Mouse (Mus musculus): ENCODE data around the gene Vmn1r5. TPM values are rescaled to one million over a fixed set of nuclear protein-coding genes. Genes with fewer than 3 reads are reported as not detected.
"Not testable (repeated sequence)": the region's sequence is repeated elsewhere in the genome, so short reads cannot be mapped to it uniquely, and the experiment has no call there.

Vmn1r5 gene
- not detected in 2 replicates for polyA plus RNA-seq (2012; ENCODE audit: insufficient read depth, insufficient read length, low replicate concordance, missing spikeins)

DNA sequence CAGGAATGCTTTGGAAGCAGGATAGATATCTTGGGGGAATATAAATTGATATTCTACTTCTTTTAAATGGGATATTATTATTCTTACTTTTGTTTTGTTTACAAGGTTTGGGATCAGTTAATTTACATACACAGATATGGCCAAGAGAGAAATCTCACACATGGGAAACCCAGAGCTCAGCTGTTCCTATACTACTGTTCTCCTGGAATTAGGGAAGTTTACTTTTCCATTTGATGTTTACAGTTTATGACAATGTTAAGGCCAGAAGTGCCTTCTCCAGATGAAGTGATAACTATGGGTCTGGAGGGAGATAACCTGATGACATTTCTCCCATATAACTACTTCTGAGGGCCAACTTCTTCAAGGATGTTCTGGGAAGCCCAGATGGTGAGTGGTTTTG is at the start of gene Vmn1r5:
Vmn1r5 (plus strand) TSS at position 301 of the 400 bp plus-strand sequence.
- no peaks in the 10 kb centered on the region for H3K4me1 ChIP-seq (ENCODE audit: control insufficient read depth, insufficient read depth, low read length)
- H3K4me3 ChIP-seq (ENCODE audit: insufficient read depth, low read depth, low read length): no peak within 1 kb of the TSS
- TF ChIP-seq CTCF (IDR thresholded peaks at IDR 0.05; ENCODE audit: insufficient read depth, low read depth, low read length): no peak
- no peak for TF ChIP-seq POLR2A (IDR thresholded peaks at IDR 0.05; ENCODE audit: insufficient read depth, low read depth, low read length)
- H3K27ac ChIP-seq (ENCODE audit: insufficient read depth, low read depth, low read length): no peak within 1 kb of the TSS

DNA sequence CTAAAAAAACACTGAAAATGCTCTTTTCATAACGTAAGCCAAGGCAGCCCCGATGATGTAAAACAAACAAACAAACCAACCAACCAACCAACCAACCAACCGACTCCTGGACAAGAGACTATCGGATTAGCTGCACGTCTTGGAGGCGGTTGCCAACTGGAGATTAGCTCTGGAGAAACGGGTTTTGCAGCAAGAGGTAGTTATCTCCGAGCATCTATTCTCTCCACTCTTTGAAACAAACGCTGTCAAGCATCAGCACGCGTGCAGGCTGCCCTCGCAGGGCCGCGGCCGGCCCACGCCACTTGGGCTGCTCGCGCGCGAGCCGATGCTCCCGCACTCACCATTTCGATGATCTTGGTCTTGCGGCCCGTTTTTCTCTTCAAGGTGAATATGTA is 46.7 kb upstream of the Vmn1r5 start:
- under 1% methylated on average over 25 of the region's 25 CpGs for WGBS
- Histone ChIP-seq H3K4me1 (ENCODE audit: control insufficient read depth, insufficient read depth, low read length) (no peaks in the 10 kb centered on the region), H3K27ac (ENCODE audit: insufficient read depth, low read depth, low read length) (peak overlapping the region; percentile 43), H3K4me3 (ENCODE audit: insufficient read depth, low read depth, low read length) (peak overlapping the region; percentile 62)
- no peak for TF ChIP-seq CTCF (IDR thresholded peaks at IDR 0.05; ENCODE audit: insufficient read depth, low read depth, low read length)
- TF ChIP-seq POLR2A (IDR thresholded peaks at IDR 0.05; ENCODE audit: insufficient read depth, low read depth, low read length): no peak

DNA sequence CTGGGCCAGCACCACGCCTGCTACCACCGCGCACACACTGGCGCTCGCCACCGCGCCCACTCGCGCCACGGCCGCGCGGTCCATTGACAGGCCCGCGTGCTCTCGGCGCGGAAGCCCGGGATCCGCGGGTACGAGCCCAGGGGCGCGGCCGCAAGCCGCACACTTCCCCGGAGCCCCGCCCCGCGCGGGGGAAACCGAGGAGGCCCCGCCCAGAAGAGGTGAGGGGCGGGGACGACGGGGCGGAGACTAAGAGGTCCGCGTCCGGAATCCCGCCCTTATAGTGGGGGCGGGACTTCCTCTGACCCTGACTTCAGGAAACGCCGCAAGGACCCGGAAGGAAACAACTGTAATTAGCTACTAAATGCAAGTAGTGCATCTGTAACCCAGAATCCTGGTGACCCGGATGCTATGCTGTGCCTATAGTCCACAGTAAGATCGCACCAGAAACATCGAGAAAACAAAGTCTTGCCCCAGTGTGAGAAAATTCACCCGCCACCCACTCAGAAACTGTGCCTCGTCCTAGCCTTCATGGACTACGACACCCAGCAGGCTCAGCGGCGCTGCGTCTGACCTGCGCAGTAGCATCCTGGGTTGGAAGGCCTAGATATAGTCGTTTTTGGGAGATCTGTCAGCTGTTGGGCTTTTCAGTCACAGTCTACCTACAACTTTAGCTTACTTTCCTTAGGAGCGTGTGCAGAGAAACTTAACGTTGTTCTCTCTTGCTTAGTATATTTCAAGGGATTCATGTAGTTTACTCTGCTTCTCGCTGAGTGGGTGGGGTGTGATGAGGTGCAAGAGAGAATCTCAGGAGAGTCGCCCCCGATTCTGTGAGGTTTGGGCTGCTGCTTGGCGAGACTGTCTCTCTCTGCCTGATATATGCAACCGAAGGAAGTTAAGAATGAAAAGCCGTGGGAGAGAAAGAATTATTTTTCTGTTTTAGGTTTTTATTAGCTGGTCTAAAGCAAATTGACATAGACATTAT is 46.1 kb upstream of the Vmn1r5 start, which contains the start of the genes Nt5c3 and Vmn1r4:
Nt5c3 (minus strand) TSS at position 207 of the 982 bp plus-strand sequence.
Vmn1r4 (plus strand) TSS at position 290 of the 982 bp plus-strand sequence.
- Histone ChIP-seq H3K4me3 (ENCODE audit: insufficient read depth, low read depth, low read length) (peak within 1 kb of the TSS; percentile 62), H3K4me1 (ENCODE audit: control insufficient read depth, insufficient read depth, low read length) (no peaks in the 10 kb centered on the region), H3K27ac (ENCODE audit: insufficient read depth, low read depth, low read length) (peak within 1 kb of the TSS; percentile 56)
- WGBS: 3% methylated on average over 64 of the region's 64 CpGs
- peak; percentile 73 for TF ChIP-seq POLR2A (IDR thresholded peaks at IDR 0.05; ENCODE audit: insufficient read depth, low read depth, low read length)
- no peak for TF ChIP-seq CTCF (IDR thresholded peaks at IDR 0.05; ENCODE audit: insufficient read depth, low read depth, low read length)

DNA sequence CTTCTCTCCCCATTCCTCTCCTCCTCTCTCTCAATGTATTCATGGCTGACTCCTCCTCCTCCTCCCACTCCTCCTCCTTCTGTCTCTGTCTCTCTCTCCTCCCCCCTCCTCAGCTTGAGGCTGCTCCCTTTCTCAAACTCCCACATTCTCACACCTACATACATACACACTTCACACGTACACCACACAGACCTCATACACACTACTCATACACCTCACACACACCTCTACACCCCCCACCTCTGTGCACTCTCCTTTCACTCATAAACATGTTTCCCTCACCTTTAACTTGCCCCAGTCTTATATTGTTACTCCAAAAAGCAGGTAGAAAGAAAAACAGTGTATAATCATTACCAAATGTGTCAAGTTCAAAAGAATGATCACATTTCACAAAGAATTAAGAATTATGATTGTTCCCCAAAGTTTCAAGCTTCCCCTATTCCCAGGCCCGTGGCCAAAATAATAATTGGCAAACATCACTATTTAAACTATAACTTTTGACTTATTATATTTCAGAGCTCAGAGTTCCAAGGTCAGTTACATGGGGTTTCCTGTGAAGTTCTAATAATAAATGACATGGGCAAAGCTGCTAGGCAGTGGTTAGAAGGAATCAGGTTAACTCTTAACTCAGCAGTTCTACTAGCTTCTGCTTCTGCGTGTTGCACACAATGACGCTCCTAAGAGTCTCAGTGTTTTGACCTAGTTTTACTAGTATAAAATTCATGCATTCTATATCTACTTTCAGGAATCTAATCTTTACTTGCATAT is 38.2 kb upstream of the Vmn1r5 start:
- Histone ChIP-seq H3K4me3 (ENCODE audit: insufficient read depth, low read depth, low read length) (no peak overlapping the region), H3K4me1 (ENCODE audit: control insufficient read depth, insufficient read depth, low read length) (no peaks in the 10 kb centered on the region), H3K27ac (ENCODE audit: insufficient read depth, low read depth, low read length) (no peak overlapping the region)
- TF ChIP-seq CTCF (IDR thresholded peaks at IDR 0.05; ENCODE audit: insufficient read depth, low read depth, low read length): no peak
- no peak for TF ChIP-seq POLR2A (IDR thresholded peaks at IDR 0.05; ENCODE audit: insufficient read depth, low read depth, low read length)
- WGBS: 69% methylated on average over 4 of the region's 4 CpGs

DNA sequence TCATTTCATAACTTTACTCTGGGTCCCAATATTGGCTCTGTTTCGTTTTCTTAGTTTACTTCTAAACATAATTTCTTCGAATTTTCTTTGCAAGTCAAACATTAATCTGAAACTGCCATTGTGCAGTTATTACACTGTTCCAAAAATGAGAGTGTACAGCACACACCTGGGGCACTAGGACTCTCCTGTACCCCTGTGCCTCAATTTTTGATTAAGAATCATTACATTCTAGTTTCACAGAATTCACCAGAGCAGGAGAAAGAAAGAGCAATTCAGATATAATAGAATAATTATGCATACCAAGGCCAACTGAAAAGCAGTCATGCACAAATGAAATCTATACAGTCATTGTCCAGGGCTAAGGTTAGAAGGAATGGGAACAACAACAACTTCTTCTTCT is 37.6 kb upstream of the Vmn1r5 start:
- Histone ChIP-seq H3K4me3 (ENCODE audit: insufficient read depth, low read depth, low read length) (no peak overlapping the region), H3K27ac (ENCODE audit: insufficient read depth, low read depth, low read length) (no peak overlapping the region), H3K4me1 (ENCODE audit: control insufficient read depth, insufficient read depth, low read length) (no peaks in the 10 kb centered on the region)
- TF ChIP-seq POLR2A (IDR thresholded peaks at IDR 0.05; ENCODE audit: insufficient read depth, low read depth, low read length) (no peak), CTCF (IDR thresholded peaks at IDR 0.05; ENCODE audit: insufficient read depth, low read depth, low read length) (no peak)
- 64% methylated on average over 2 of the region's 2 CpGs for WGBS

DNA sequence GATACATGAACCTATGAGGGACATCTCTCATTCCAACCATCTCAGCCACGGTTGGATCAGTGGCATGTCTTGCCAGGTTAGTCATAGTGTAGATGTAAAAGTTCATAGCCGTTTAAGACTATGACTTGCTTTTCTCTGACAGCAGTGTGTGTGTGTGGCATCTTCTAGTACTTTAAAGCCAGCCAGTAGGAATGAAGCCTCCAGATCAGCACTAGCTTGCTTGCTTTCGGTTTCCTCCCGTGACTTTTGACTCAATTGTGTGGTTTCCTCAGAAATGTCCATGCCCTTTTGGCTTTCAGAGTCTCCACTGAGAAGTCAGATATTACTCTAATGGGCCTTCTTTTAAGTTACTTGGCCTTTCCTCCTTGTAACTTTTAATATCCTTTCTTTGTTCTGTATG is 35.7 kb upstream of the Vmn1r5 start:
- TF ChIP-seq CTCF (IDR thresholded peaks at IDR 0.05; ENCODE audit: insufficient read depth, low read depth, low read length) (no peak), POLR2A (IDR thresholded peaks at IDR 0.05; ENCODE audit: insufficient read depth, low read depth, low read length) (no peak)
- no peaks in the 10 kb centered on the region for H3K4me1 ChIP-seq (ENCODE audit: control insufficient read depth, insufficient read depth, low read length)
- H3K27ac ChIP-seq (ENCODE audit: insufficient read depth, low read depth, low read length): no peak overlapping the region
- 89% methylated on average over 4 of the region's 4 CpGs for WGBS
- H3K4me3 ChIP-seq (ENCODE audit: insufficient read depth, low read depth, low read length): no peak overlapping the region

DNA sequence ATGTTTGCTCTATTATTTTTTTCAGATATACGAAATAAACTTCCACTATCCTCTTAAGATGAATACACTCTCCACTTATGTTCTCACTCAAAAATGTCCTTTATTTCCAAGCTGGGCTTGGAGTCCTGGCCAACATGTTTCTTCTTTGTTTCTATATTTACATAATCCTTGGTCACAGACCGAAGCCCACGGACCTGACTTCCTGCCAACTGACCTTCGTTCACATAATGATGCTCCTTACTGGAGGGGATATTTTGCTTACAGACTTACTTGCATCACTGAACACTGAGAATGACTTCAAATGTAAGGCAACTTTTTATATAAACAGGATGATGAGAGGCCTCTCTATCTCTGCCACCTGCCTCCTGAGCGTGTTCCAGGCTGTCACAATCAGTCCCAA is 13.6 kb upstream of the Vmn1r5 start:
- TF ChIP-seq POLR2A (IDR thresholded peaks at IDR 0.05; ENCODE audit: insufficient read depth, low read depth, low read length) (no peak), CTCF (IDR thresholded peaks at IDR 0.05; ENCODE audit: insufficient read depth, low read depth, low read length) (no peak)
- Histone ChIP-seq H3K27ac (ENCODE audit: insufficient read depth, low read depth, low read length) (no peak overlapping the region), H3K4me1 (ENCODE audit: control insufficient read depth, insufficient read depth, low read length) (no peaks in the 10 kb centered on the region), H3K4me3 (ENCODE audit: insufficient read depth, low read depth, low read length) (no peak overlapping the region)
- 44% methylated on average over 5 of the region's 5 CpGs for WGBS

DNA sequence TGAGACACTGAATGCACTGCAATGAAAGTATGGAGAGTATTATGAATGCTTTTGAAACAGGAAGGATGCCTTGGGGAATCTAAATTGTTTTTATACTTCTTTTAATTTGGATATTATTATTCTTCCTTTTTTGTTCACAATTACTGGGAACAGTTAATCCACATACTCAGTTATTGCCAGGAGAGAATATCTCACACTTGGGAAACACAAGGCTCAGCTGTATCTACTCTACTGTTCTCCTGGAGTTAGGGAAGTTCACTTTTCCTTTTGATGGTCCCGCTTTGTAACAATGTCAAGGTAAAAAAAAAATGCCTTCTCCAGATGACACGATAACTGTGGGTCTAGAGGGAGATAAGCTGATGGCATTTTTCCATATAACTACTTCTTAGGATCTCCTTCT is 26.9 kb downstream of the Vmn1r5 start, which contains the start of gene Vmn1r6:
Vmn1r6 (plus strand) TSS at position 301 of the 400 bp plus-strand sequence.
- Histone ChIP-seq H3K27ac (ENCODE audit: insufficient read depth, low read depth, low read length) (no peak within 1 kb of the TSS), H3K4me3 (ENCODE audit: insufficient read depth, low read depth, low read length) (no peak within 1 kb of the TSS), H3K4me1 (ENCODE audit: control insufficient read depth, insufficient read depth, low read length) (no peaks in the 10 kb centered on the region)
- WGBS: 87% methylated on average over 2 of the region's 2 CpGs
- TF ChIP-seq CTCF (IDR thresholded peaks at IDR 0.05; ENCODE audit: insufficient read depth, low read depth, low read length): no peak
- TF ChIP-seq POLR2A (IDR thresholded peaks at IDR 0.05; ENCODE audit: insufficient read depth, low read depth, low read length): no peak

DNA sequence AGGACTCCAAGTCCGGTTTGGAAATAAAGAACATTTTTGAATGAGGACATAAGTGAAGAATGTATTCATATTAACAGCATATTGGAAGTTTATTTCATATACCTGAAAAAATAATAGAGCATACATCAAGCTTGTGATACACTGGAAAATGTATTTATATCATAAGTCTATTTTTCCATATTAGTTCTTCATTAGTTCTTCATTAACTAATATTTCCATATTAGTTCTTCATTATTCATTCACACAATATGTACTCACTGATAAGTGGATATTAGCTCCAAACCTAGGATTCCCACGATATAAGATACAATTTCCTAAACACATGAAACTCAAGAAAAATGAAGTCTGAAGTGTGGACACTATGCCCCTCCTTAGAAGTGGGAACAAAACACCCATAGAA is 55.2 kb downstream of the Vmn1r5 start, which contains the start of gene Vmn1r7:
Vmn1r7 (minus strand) TSS at position 101 of the 400 bp plus-strand sequence.
- H3K4me1 ChIP-seq (ENCODE audit: control insufficient read depth, insufficient read depth, low read length); H3K27ac ChIP-seq (ENCODE audit: insufficient read depth, low read depth, low read length): not testable (repeated sequence)
- 83% methylated on average over 2 of the region's 2 CpGs for WGBS

More for the DNA sequence above, 55.2 kb downstream of the Vmn1r5 start, which contains the start of gene Vmn1r7:
- not testable (repeated sequence) for H3K4me3 ChIP-seq (ENCODE audit: insufficient read depth, low read depth, low read length)

Data from olfactory bulb, adult 2 months (tissue).